Mouse (Mus musculus) ES-Bruce4 (cell line): ENCODE measurements around the gene Ruvbl2.

Experiments
- CTCF ChIP-seq: IDR thresholded peaks from one replicate; pipeline ENCODE4 v1.8.1; 2011; ENCODE audit warnings: low read depth, low read length
- EP300 ChIP-seq: IDR thresholded peaks from 2 replicates; pipeline ENCODE4 v1.6.1; 2011; ENCODE audit warnings: low read depth, low read length; ENCODE audit not compliant: insufficient read depth
- POLR2A ChIP-seq: IDR thresholded peaks from one replicate; pipeline ENCODE4 v1.8.1; 2011; ENCODE audit warnings: low read length; ENCODE audit not compliant: insufficient read depth

- no peak for TF ChIP-seq EP300
- no peak for TF ChIP-seq POLR2A
- TF ChIP-seq CTCF, result no peak
Observed at GRCm38 (mm10) chr7:45414740-45415224, 23.1 kb downstream of the Ruvbl2 start.
